ENCODE assay signal across 25 mouse cellular contexts in genomic region chr16:91401569-91402165, GRCm38 (mm10). TPM values are rescaled to one million over a fixed set of nuclear protein-coding genes. Genes with fewer than 3 reads are reported as not detected.
DNase-seq lines count a peak whose midpoint lies in the region; ATAC-seq and TF ChIP-seq lines count a peak whose summit lies in the region.
"Had no signal": no experiment of that assay in that cellular context is flagged by ENCODE, and none has a peak within 500 bp of the region (broad histone marks: within the 10 kb centered on the region; RNA-seq: fewer than 3 reads in every experiment).

No protein-coding gene starts in this region.

- no peak overlapping the region for H3K9ac ChIP-seq in heart, adult 2 months (ENCODE audit: low read depth, low read length)
- no peak overlapping the region for H3K9ac ChIP-seq in embryonic facial prominence, embryonic 15.5 days
- H3K9ac ChIP-seq in stomach, postnatal 0 days (ENCODE audit: low read length): no peak overlapping the region
- no peak overlapping the region for H3K9ac ChIP-seq in hindbrain, embryonic 12.5 days
- H3K9ac ChIP-seq: forebrain, embryonic 15.5 days; heart, embryonic 15.5 days; hindbrain, embryonic 15.5 days had no signal

- TF ChIP-seq EP300 in heart, adult 2 months (IDR thresholded peaks at IDR 0.05; ENCODE audit: insufficient read depth, low read depth, low read length): no peak
- no peak for TF ChIP-seq EP300 in stomach, postnatal 0 days (optimal IDR thresholded peaks at IDR 0.05)

- no peaks in the 10 kb centered on the region for H3K9me3 ChIP-seq in embryonic facial prominence, embryonic 15.5 days (replicated peaks)
- no peaks in the 10 kb centered on the region for H3K9me3 ChIP-seq in stomach, postnatal 0 days (ENCODE audit: control insufficient read depth, low read length)
- H3K9me3 ChIP-seq in hindbrain, embryonic 12.5 days (replicated peaks): no peaks in the 10 kb centered on the region
- H3K9me3 ChIP-seq: forebrain, embryonic 15.5 days; heart, embryonic 15.5 days; hindbrain, embryonic 10.5 days; hindbrain, embryonic 15.5 days had no signal

- peaks cover 5% of the 10 kb centered on the region; the same call in 1 of the 2 replicates for H3K36me3 ChIP-seq in heart, adult 2 months (ENCODE audit: control insufficient read depth, insufficient read depth, low read length)
- H3K36me3 ChIP-seq in embryonic facial prominence, embryonic 15.5 days: peaks cover 22% of the 10 kb centered on the region
- no peaks in the 10 kb centered on the region for H3K36me3 ChIP-seq in stomach, postnatal 0 days (ENCODE audit: control insufficient read depth, insufficient read depth, low read length)
- peaks cover 12% of the 10 kb centered on the region for H3K36me3 ChIP-seq in hindbrain, embryonic 12.5 days

- H3K4me3 ChIP-seq in heart, adult 2 months: no peak overlapping the region
- H3K4me3 ChIP-seq in embryonic facial prominence, embryonic 15.5 days (replicated peaks): no peak overlapping the region
- no peak overlapping the region for H3K4me3 ChIP-seq in stomach, postnatal 0 days (ENCODE audit: low read depth, low read length)
- H3K4me3 ChIP-seq in hindbrain, embryonic 12.5 days: no peak overlapping the region
- H3K4me3 ChIP-seq: forebrain, embryonic 15.5 days; heart, embryonic 15.5 days; hindbrain, embryonic 10.5 days; hindbrain, embryonic 15.5 days had no signal

- intact Hi-C loops in heart, adult 2 months (cut with DNase I): no loop called here
- intact Hi-C loops in heart, postnatal 25 days (cut with DNase I): no loop called here

- TF ChIP-seq POLR2A in heart, adult 2 months (IDR thresholded peaks at IDR 0.05; ENCODE audit: insufficient read depth, low read depth, low read length): no peak

- no peak overlapping the region for H3K4me2 ChIP-seq in embryonic facial prominence, embryonic 15.5 days (replicated peaks)
- no peak overlapping the region for H3K4me2 ChIP-seq in stomach, postnatal 0 days (replicated peaks; ENCODE audit: low read depth)
- no peak overlapping the region for H3K4me2 ChIP-seq in hindbrain, embryonic 12.5 days (replicated peaks)
- H3K4me2 ChIP-seq: forebrain, embryonic 15.5 days; heart, embryonic 11.5 days; heart, embryonic 15.5 days; hindbrain, embryonic 15.5 days had no signal

- DNase-seq in heart, adult 2 months: no peak
- no peak for DNase-seq in heart, postnatal 25 days (ENCODE audit: low spot score)
- DNase-seq in NIH3T3 (ENCODE audit: low read depth): peak; percentile 12
- DNase-seq in stomach, postnatal 0 days (ENCODE audit: low spot score): no peak
- DNase-seq in left cerebral cortex, adult 8-10 months (ENCODE audit: low spot score in 2 of 2): no peak
- DNase-seq: adrenal gland, postnatal 25 days; cerebellum, adult 18-20 months; cerebellum, postnatal 10 days; embryo, embryonic 11 days; gastrocnemius, postnatal 36 days; heart, postnatal 14 days had no signal

- no peaks in the 10 kb centered on the region for H3K79me2 ChIP-seq in heart, adult 2 months (replicated peaks; ENCODE audit: control insufficient read depth, insufficient read depth, low read length)

- no peak for TF ChIP-seq CTCF in heart, adult 2 months (IDR thresholded peaks at IDR 0.05)
- TF ChIP-seq CTCF in stomach, postnatal 0 days (IDR thresholded peaks at IDR 0.05; ENCODE audit: low read depth): no peak

- no peak for ATAC-seq in embryonic facial prominence, embryonic 15.5 days (ENCODE audit: insufficient number of reproducible peaks, low FRiP score, low TSS enrichment, low read depth)
- ATAC-seq in stomach, postnatal 0 days (ENCODE audit: low FRiP score, low TSS enrichment): no peak
- ATAC-seq in hindbrain, embryonic 12.5 days (ENCODE audit: low FRiP score): no peak
- ATAC-seq: activated CD4-positive, CD25-positive, alpha-beta regulatory T cell, adult 4 months; forebrain, embryonic 15.5 days; Patski had no signal

- no peaks in the 10 kb centered on the region for H3K27me3 ChIP-seq in heart, adult 2 months (ENCODE audit: control insufficient read depth, insufficient read depth, low read length)
- no peaks in the 10 kb centered on the region for H3K27me3 ChIP-seq in embryonic facial prominence, embryonic 15.5 days
- H3K27me3 ChIP-seq in stomach, postnatal 0 days (ENCODE audit: control insufficient read depth, insufficient read depth, low read length): no peaks in the 10 kb centered on the region
- peaks cover 2% of the 10 kb centered on the region; the same call in 1 of the 2 replicates for H3K27me3 ChIP-seq in hindbrain, embryonic 12.5 days
- H3K27me3 ChIP-seq: forebrain, embryonic 15.5 days; heart, embryonic 15.5 days; hindbrain, embryonic 15.5 days; Patski had no signal

- peaks cover 3% of the 10 kb centered on the region for H3K4me1 ChIP-seq in heart, adult 2 months (ENCODE audit: control insufficient read depth, insufficient read depth, low read length)
- peaks cover 25% of the 10 kb centered on the region for H3K4me1 ChIP-seq in embryonic facial prominence, embryonic 15.5 days
- no peaks in the 10 kb centered on the region for H3K4me1 ChIP-seq in stomach, postnatal 0 days (replicated peaks; ENCODE audit: control insufficient read depth, insufficient read depth)
- H3K4me1 ChIP-seq in hindbrain, embryonic 12.5 days: peaks cover 7% of the 10 kb centered on the region

- peak overlapping the region; percentile 44; the same call in 1 of the 2 replicates for H3K27ac ChIP-seq in heart, adult 2 months
- peak overlapping the region; percentile 58 for H3K27ac ChIP-seq in embryonic facial prominence, embryonic 15.5 days (replicated peaks)
- H3K27ac ChIP-seq in stomach, postnatal 0 days (replicated peaks): peak overlapping the region; percentile 36; the same call in 1 of the 2 replicates
- H3K27ac ChIP-seq in hindbrain, embryonic 12.5 days: no peak overlapping the region
- H3K27ac ChIP-seq: forebrain, embryonic 15.5 days; heart, embryonic 15.5 days; hindbrain, embryonic 10.5 days; hindbrain, embryonic 15.5 days had no signal

- 76% methylated on average over 6 of the region's 6 CpGs for WGBS in heart, adult 2 months
- 38% methylated on average over 6 of the region's 6 CpGs for WGBS in embryonic facial prominence, embryonic 15.5 days
- WGBS in stomach, postnatal 0 days: 60% methylated on average over 6 of the region's 6 CpGs
- 89% methylated on average over 6 of the region's 6 CpGs for WGBS in hindbrain, embryonic 12.5 days

RNA-seq across cellular contexts. Expression of gene Il10rb, which starts 4.3 kb away (rescaled TPM):
- total RNA-seq in heart, adult 2 months (2021): 100 to 1,000 TPM in 1 of 2 experiments, 10 to 100 TPM in 1; 98.2 to 122 TPM
- 136 and 182 TPM in 2 replicates for polyA plus RNA-seq in heart, adult 2 months (2012; rRNA removed)
- 100 to 1,000 TPM in 1 of 2 experiments, 10 to 100 TPM in 1; 97.5 to 105 TPM for total RNA-seq in heart, postnatal 25 days (2021)
- polyA plus RNA-seq in embryonic facial prominence, embryonic 15.5 days (2015; fragmentation: Nextera tagmentation; extraction: Ambion mirVana): 33.3 and 37.0 TPM in 2 replicates
- 52.3 and 55.4 TPM in 2 replicates for polyA plus RNA-seq in stomach, postnatal 0 days (2015; fragmentation: Nextera tagmentation; extraction: Ambion mirVana)
- 8.5 and 10.1 TPM in 2 replicates for polyA plus RNA-seq in hindbrain, embryonic 12.5 days (2016; fragmentation: Nextera tagmentation; extraction: Ambion mirVana)
- 10 to 100 TPM; 10.9 to 14.4 (median 11.8) TPM for total RNA-seq in left cerebral cortex, adult 8-10 months (2022)

RNA-seq across cellular contexts. Expression of gene Gm21970, which starts 10.1 kb away (rescaled TPM):
- not detected for total RNA-seq in heart, adult 2 months (2021)
- not detected in 2 replicates for polyA plus RNA-seq in heart, adult 2 months (2012; rRNA removed)
- not detected for total RNA-seq in heart, postnatal 25 days (2021)
- polyA plus RNA-seq in embryonic facial prominence, embryonic 15.5 days (2015; fragmentation: Nextera tagmentation; extraction: Ambion mirVana): not detected in 2 replicates
- not detected in 2 replicates for polyA plus RNA-seq in stomach, postnatal 0 days (2015; fragmentation: Nextera tagmentation; extraction: Ambion mirVana)
- polyA plus RNA-seq in hindbrain, embryonic 12.5 days (2016; fragmentation: Nextera tagmentation; extraction: Ambion mirVana): not detected in 2 replicates
- total RNA-seq in left cerebral cortex, adult 8-10 months (2022): not detected
- total RNA-seq: adrenal gland, adult 18-20 months; adrenal gland, postnatal 25 days; common myeloid progenitor, adult 5-6 weeks; gastrocnemius, postnatal 36 days; heart, adult 18-20 months; heart, postnatal 14 days; MEL had no signal
- polyA plus RNA-seq: C2C12; forebrain, embryonic 15.5 days; heart, embryonic 11.5 days; heart, embryonic 15.5 days; hindbrain, embryonic 10.5 days; hindbrain, embryonic 15.5 days had no signal

RNA-seq across cellular contexts. Expression of gene Ifnar2, which starts 29.1 kb away (rescaled TPM):
- total RNA-seq in heart, adult 2 months (2021): 10 to 100 TPM; 31.2 to 36.0 TPM
- polyA plus RNA-seq in heart, adult 2 months (2012; rRNA removed): 39.9 and 51.6 TPM in 2 replicates
- 10 to 100 TPM; 34.5 to 37.6 TPM for total RNA-seq in heart, postnatal 25 days (2021)
- polyA plus RNA-seq in embryonic facial prominence, embryonic 15.5 days (2015; fragmentation: Nextera tagmentation; extraction: Ambion mirVana): 60.4 and 61.7 TPM in 2 replicates
- polyA plus RNA-seq in stomach, postnatal 0 days (2015; fragmentation: Nextera tagmentation; extraction: Ambion mirVana): 29.4 and 33.4 TPM in 2 replicates
- polyA plus RNA-seq in hindbrain, embryonic 12.5 days (2016; fragmentation: Nextera tagmentation; extraction: Ambion mirVana): 34.0 and 34.1 TPM in 2 replicates
- total RNA-seq in left cerebral cortex, adult 8-10 months (2022): 10 to 100 TPM; 20.8 to 40.4 (median 27.7) TPM
